Mouse (Mus musculus): Measurements from ENCODE around the gene Ttc8.

GRCm38 (mm10) chr12:98995881-98996280, 75.5 kb downstream of the Ttc8 start:
- no peak for TF ChIP-seq CTCF (IDR thresholded peaks at IDR 0.05; ENCODE audit: insufficient read depth, low read depth, low read length)
- no peak for TF ChIP-seq POLR2A (IDR thresholded peaks at IDR 0.05; ENCODE audit: insufficient read depth, low read depth, low read length)

Measured in olfactory bulb, adult 2 months (tissue).